Mouse (Mus musculus): ENCODE results near the gene C530008M17Rik. TPM values are rescaled to one million over a fixed set of nuclear protein-coding genes. Genes with fewer than 3 reads are reported as not detected.
A peak's percentile ranks its signal among the peaks of the same experiment; 100 is the strongest.
"Not testable (repeated sequence)": the region's sequence is repeated elsewhere in the genome, so short reads cannot be mapped to it uniquely, and the experiment has no call there.

Gene C530008M17Rik
- total and polyA plus RNA-seq, 3 experiments, result 6.3 to 16.4 (median 14.1) TPM

- DNase-seq, result no peak
Measured at GRCm38 (mm10) chr5:76904713-76905404, 248.5 kb downstream of the C530008M17Rik start.

GRCm38 (mm10) chr5:76905405-76906154 is 249.3 kb downstream of the C530008M17Rik start, which contains the start of gene Aasdh:
TSS of gene Aasdh (minus strand) at chr5:76905514.
- DNase-seq, result peak; percentile 96

DNA sequence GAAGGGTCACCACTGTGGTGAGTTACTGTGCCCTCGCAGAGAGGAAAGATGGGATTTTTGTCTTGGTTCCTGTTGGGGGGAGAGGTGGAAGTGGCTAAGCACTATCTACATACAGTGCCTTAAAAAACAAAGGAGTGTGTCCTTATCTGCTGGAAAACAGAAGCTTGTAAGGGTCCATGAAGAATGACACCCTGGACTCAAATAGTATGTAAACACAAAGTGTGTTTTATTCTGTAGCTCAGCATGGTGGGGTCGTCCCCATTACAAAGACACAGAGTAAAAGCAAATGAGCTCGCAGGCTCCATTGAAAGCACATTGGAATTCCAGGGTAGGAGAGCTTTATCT is 249.8 kb downstream of the C530008M17Rik start:
- DNase-seq, result no peak

DNA sequence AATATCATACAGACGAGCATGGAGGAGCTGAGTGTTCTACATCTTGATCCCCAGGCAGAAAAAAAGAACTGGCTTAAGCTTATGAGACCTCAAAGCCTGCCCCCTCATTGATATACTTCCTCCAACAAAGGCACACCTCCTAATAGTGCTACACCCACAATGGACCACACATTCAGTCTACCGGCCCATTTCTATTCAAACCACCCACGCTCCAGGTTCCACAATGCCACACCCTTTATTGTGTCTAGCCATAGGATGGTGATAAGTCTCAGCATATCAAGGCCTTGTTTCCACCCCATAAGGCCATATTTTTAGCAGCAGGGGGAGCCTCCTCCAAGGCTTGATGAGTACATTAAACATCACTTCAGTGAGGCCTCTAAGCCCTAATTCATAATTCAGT is 254.5 kb downstream of the C530008M17Rik start:
- DNase-seq, result no peak

GRCm38 (mm10) chr5:76912522-76912921 is 256.2 kb downstream of the C530008M17Rik start:
- DNase-seq, result not testable (repeated sequence)

DNA sequence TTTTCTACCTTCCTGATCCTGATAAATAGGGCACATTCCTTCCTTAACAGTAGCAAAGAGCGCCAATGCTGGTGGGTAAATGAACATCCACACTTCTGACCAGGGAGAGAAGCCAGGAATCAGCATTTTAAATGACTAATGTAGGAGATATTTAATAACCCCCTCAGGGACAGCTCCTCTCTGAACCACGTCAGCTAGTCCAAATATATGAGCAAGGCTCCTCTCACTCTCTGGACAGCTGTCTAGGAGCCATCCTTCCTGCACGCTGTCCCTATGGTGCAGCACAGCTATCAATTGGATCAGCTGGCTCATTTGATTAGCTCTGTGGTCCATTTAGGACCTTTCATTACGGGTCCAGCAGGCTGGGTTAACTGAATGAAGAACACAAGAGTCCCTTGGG is 266.5 kb downstream of the C530008M17Rik start:
- DNase-seq, result peak; percentile 6

Other genes starting within 250 kb of the C530008M17Rik start
- gene Gm7271, start 172.5 kb upstream of the C530008M17Rik start, total RNA-seq (2021), result not detected
- gene Gm7271, start 172.5 kb upstream of the C530008M17Rik start, polyA plus RNA-seq (2012; rRNA removed), result not detected in 2 replicates
- gene Exoc1, start 127.2 kb upstream of the C530008M17Rik start, total RNA-seq (2021), result 10 to 100 TPM; 43.7 to 53.2 TPM
- 16.0 and 18.2 TPM in 2 replicates for gene Exoc1, start 127.2 kb upstream of the C530008M17Rik start, polyA plus RNA-seq (2012; rRNA removed)
- 1 to 10 TPM; 3.8 to 4.9 TPM for gene Cep135, start 67.8 kb upstream of the C530008M17Rik start, total RNA-seq (2021)
- gene Cep135, start 67.8 kb upstream of the C530008M17Rik start, polyA plus RNA-seq (2012; rRNA removed), result 0.46 and 0.53 TPM in 2 replicates
- 10 to 100 TPM; 15.4 to 16.2 TPM for gene Aasdh, start 249.0 kb downstream of the C530008M17Rik start, total RNA-seq (2021)
- gene Aasdh, start 249.0 kb downstream of the C530008M17Rik start, polyA plus RNA-seq (2012; rRNA removed), result 4.6 and 6.1 TPM in 2 replicates